In the genomic region with DNA sequence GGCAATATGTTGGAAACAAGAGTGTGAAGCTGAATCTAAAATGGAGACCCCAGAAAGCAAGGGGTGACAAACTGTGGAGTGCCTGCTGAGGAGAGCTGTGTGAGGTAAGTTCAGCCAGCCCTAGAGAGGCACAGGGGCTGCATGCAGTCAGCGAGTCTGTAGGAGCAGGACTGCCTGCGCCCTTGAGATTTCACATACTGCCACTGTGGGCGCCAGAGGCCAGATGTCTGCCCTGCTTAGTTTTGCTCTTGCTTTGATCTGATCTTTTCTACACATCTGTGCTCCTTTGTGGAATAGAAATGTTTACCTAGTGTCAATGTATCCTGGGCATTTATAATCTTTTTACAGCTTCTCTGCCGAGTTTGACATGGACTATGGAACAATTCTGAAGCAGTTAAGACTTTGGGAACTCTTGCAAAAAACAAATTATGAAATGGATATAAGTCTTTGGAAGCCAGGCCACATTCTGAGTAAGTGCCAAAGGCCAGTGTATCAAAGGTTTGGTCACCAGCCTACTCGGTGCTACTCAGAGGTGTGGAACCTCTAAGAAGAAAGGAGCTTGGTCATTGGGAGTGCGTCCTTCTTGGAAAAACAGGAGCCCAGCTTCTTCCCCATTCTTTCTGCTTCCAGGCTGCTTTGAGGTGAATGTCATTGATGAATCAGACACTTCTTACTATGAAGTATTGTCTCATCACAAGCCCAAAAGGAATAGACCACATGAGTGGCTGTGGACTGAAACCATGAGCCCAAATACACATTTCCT, we compare ENCODE assay signal across 1 mouse cellular context.
A peak's percentile ranks its signal among the peaks of the same experiment; 100 is the strongest.
TF ChIP-seq lines count a peak whose summit lies in the region.

No protein-coding gene starts in this region.

TF ChIP-seq in CH12.LX, 34 proteins besides CTCF, POLR2A, EP300 and RAD21:
- TF ChIP-seq SMC3 (IDR thresholded peaks at IDR 0.05; ENCODE audit: low read depth, low read length) = 0 out of 2 replicates have a peak, but pooled peaks have one; percentile 5
- TF ChIP-seq TCF12 (IDR thresholded peaks at IDR 0.05; ENCODE audit: low read depth, low read length) = no peak
